Mouse (Mus musculus) frontal cortex, postnatal 36 days (tissue): ENCODE results near the gene 4933430I17Rik.

Source experiments
- DNase-seq, 2 experiments: peaks; one replicate each; pipeline ENCODE4 v3.0.0; 2022; ENCODE audit warnings: low spot score in 2 of 2

The 4933430I17Rik gene

DNA sequence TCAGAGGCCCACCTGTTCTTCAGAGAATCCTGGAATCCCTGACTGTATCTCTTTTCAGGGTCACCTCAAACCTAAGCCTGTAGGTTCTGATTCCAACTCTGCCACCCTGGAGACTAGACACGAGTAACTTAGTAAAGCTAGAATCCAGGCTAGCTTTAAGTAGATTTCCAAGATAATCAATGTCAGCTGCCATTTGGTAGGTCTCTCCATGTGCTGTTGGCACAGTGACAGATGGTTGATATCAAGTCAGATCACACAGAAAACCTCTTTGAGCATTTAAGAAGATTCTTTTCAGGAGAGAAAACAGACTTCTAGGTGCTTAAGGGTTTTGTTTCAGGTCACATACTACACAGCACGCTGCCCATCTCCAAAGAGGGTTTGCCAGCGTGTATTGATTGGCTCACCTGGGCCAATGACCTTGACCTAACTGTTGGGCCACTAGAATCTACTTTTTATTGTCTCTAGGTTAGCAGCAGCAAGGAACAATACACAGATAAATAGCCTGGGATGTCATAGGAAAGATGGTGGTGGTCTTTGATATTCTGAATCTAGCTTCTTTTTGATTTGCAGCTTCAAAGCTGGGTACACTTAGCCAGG lies 21.7 kb upstream of the 4933430I17Rik start, which contains the start of gene Hdhd3:
Gene Hdhd3, minus strand, starts transcription at position 94 of the 597 bp plus-strand sequence.
- no peak for DNase-seq

DNA sequence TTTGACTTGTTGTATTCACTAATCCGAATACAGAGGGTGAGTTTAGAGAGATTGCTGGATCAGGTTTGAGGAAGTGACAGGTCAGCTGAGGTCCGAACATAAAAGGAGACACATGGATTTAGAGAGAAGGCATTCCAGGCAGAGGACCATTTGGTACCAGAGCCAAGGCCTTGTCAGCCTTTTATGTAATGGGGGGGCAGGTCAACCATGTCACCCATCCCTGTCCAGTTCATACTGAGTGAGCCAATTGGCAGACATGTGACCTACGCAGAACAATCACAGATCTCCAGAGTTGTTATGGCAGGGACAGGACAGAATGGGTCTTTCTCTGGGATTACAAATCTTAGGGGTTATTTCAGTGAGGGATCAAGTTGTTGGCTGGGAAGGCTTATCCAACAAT lies 19.2 kb upstream of the 4933430I17Rik start:
- no peak for DNase-seq

DNA sequence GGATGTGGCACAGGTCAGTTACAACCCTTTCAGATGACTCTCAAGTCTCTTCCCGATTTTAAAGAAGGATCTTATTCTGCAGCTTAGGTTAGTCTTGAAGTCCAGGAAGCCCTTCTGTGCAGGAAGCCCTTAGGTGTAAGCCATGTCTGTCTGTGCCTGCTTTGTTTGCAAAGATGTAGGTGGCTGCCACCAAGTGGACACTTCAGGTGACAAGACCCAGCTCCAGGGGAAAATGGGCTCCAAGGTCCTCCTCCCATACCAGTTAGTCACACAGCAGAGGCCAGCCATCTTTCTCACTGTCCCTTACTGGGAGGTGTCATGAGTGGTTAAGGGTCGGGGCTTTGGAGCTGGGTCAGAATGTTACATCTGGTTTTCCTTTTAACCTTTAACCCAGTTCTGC lies 18.4 kb upstream of the 4933430I17Rik start:
- no peak for DNase-seq

DNA sequence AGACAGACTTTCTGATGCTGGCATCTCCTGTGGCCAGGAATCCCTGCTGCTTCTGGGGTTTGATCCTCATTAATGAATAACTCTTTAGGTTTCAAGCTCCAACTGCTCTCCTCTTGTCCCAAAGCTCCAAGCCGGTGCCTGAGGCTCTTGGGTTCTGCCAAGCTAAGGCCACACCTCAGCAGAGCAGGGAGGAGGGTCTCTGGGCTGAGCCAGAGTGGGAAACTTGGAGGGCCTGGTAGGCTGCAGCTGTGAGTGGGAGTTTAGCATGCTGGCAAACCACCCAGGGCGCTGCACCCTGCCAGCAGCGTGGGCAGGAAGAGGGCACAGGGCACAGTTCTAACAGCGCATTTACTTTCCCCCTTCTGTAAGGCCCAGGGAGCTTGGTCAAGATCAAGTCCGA lies 16.3 kb upstream of the 4933430I17Rik start:
- DNase-seq, result no peak

DNA sequence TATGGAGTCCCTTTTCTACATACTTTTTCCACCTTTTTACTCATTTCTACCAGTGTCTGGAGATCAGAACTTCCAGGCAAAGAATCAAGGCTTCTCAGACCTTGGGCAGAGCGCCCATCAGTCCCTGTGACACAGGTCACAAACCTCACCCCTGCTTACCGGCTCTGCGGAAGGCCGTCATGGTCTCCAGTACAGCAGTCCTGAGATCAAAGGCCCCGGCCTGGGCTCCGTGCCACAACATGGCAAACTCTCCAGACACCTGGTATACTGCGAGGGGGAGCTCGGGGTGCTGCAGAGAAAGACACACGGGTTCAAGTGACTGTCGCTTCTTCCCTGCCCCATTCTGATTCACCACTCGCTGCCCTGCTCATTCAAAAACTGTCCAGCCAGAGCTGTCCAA lies 15.2 kb upstream of the 4933430I17Rik start:
- DNase-seq, result no peak

DNA sequence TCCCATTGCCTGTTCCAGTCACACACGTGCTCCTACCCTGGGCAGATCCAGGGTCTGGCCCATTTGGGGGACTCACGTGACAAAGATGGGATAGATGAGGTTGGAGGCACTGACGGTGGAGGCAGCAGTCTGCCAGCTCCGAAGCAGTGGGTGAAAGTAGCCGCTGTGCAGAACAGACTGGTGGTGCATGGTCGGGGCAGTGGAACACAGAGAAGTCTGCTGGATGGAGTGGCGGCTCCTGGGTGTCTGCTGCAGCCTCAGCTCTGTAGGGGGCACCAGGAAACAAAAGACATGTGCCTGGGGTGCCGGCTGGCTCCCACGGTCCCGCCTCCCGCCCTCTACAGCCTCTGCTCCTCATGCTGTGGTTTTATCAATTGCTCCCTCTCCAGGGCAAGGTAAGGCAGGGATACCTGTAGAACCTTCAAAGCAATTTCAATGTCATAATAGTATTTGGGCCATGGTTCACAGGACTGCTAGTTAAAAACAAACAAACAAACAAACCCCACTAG lies 11.1 kb upstream of the 4933430I17Rik start:
- no peak for DNase-seq

DNA sequence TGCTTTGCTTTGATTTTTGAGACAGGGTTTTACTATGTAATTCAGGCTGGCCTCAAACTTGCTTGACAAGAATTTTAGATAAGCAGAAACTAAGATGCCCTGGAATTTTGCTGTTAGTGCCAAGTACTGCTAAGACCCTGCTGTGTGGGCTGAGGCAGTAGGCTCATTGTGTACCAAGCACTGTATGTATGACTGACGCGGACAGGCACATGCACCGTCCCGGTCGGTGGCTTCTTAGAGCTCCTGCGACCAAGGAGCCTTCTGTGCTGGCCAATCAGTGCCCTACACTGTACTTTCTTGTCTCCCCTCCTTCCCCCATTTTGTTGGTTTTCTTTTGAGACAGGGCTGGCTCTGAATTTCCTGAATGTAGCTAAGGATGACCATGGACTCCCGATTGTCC lies 10.2 kb upstream of the 4933430I17Rik start:
- DNase-seq, result no peak

DNA sequence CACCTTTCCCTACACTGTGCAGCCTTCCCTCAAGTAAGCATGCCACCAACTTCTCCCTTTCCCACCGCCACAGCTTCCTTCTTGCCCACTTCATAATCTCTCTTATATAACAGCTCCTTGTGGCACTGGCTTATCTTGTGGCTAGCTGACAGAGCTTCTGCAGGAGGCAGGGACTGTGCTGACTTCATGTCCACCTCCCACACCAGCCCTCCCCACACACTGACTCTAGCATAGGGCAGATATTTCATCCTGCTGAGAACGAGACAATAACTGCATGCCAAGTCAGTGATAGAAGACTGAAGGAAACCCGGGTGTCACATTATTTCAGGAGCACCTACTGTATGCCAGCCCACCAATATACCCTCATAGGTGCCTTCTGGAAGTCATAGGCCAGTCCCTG lies 9.7 kb upstream of the 4933430I17Rik start:
- DNase-seq, result no peak

DNA sequence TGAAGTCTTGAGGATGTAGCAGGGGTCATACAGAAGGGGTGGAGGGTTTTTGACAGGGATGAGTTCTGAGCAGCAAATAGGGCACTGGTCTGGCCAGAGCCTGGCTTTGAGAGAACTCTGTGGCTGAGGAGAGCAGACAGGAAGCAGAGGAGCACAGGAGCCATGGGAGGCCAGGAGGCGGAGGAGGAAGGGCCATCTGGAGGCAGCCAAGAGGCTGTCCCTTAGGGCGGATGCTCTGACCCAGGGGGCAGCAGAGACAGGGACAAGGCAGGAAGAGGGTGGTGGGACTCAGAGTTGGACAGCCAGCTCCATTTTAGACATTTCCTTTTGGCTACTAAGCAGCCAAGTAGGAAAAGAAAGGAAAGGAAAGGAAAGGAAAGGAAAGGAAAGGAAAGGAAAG lies 9.1 kb upstream of the 4933430I17Rik start:
- no peak for DNase-seq

DNA sequence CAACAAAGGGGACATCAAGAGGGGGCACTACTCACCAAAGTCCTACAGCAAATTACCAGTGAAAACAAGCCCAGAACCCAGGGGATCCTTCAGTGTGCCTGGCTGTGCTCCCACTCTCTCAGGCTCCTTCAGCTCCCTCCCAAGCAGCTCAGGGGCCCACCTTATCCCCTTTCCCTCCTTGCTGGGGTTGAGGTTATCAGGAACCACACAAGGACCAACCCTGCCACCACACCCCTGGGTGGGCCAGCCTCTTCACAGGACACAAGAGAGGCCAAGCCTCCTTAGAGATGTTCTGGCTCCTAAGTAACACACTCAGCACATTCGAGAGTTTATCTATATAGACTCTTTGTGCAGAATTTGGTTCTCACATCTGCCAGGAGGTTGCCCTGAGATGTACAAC lies 8.6 kb upstream of the 4933430I17Rik start:
- no peak for DNase-seq

DNA sequence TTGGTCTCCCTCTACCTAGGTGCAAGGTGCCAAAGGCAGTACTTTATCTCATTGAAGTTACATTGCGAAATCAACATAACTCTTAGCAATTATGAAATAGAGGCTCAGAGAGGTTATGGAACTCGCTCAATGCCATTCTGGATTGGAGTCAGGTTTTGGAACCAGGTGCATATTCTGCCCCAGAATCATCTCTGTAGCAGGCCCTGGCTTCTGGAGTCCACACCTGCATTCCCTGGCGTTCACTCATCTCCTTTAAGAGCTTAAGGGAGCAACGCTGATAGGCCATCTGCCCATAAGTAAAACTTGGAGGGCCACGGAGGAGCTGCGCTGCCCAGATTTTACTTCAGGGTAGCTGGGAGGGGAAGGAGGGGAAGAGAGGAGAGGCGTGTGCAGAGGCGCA lies 8.1 kb upstream of the 4933430I17Rik start:
- no peak for DNase-seq

DNA sequence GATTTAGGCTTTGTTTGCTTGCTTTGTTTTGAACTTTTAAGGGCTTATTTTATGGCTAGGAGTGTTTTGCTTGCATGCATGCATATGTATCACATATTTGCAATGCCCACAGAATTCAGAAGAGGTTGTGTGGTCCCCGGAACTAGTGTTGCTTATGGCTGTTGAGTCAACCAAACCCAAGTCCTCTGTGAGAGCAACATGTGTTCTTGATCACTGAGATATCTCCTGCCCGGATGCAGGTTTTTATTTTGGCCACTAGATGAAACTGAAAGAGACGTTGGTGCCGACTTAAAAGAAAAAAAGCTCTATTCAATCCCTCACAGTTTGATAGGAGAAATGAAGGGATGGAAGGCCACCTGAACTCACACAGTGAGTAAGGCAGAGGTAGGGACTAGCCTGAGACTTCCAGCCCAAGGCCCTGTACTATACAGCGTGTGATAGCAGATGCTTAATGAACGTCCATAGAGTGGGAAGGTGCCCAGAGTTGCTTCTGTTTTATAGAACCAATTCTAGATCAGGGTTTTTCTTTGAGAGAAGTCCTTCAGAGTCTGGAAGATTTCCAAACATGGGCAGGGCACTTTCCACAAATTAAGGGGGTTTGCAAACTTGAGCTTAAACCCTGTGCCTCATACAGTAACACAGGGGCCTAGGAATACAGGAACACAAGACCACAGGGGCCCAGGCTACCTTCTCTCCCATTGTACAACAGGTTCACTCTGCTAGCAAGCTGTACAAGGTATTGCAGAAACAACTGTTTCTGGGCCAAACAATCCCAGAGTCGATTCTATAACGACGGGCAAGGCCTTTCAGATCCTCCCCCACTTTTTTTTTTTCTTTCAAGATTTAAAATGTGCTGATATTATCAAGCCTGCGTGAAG lies 7.4 kb upstream of the 4933430I17Rik start:
- DNase-seq, result no peak

DNA sequence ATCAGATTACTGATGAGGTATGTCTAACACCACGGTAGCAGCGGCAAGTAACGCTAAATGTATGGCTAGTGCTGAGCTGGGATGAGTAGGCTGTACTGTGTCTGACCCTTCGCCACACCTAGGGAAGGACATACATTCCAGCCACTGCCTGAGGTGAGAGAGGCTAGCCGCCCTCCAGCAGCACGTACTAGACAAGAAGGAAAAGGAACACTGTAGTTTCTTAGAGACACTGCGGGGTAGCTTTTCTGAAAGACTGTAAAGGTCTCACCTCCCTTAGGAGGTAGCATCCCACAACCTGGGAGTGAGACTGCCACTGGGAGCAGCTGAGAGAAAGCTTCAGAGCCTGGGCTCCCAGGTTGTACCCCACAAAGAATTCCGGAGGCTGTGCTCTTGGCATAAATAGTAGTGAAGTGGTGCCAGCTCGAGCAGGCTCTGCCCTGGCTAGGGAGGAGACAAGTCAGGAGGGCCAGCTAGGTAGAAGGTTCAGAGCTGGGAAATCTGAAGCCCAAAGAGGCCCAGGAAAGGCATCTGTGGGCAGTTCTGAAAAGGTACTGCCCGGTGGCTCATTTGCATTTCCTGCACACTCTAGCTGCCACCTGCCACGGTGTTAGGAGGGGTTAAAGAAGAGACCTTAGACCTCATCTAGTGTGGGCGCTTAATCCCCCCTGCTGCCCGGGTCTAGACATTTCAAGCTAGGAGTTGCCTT lies 6.6 kb upstream of the 4933430I17Rik start:
- DNase-seq, result no peak

DNA sequence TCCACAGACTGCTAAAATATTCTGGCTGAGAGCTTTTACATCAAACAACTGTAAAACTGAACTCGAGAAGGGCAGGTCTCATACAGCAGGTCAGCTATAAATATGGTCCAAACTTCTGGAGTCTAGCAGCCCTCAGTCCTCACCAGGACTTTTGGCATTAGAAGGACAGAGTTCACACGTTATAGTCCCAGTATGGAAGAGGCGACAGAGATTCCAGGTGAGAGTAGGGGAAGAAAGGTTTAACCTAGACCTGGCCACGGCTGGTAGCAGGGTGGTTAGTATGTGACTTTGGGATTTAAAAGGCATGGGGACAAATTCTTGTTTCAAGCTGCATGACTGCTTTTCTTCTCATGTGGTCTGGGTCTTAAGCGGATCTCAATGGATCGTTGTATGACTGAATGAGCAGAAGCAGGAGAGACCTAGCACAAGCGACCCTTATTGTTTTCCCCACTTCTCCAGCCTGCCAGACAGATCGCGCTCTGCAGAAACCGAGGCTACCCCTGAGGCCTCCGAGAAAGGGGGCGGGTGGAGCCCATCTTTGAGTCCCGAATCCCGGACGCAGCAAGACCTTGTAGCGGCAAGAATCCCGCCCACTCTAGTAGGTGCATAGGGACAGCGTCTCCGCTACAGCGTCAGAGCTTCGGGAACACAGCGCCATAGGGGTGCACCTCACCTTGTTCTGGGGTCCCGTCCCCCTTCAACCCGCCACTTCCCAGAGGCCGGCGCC lies 5.9 kb upstream of the 4933430I17Rik start:
- no peak for DNase-seq

DNA sequence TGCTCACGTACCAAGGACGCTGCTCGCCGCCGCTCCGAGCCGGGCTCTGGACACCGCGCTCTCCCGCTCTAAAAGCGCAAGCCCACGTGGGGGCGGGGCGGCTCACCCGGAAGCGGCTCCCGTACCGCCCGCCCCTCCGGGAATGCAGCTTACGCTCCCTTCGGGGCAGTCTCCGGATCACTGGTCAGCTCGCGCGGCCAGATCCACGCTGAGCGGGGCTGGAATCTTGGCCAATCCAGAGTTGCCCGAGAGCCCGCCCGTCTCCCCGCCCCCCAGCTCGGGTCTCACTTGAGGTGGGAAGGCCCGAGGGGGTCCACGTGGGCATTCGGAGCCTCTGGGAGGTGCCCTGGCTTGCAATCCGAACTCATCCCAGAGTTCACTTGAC lies 5.3 kb upstream of the 4933430I17Rik start, which contains the start of gene Alad:
Gene Alad, minus strand, starts transcription at position 70 of the 385 bp plus-strand sequence.
- peak; percentile 81 to 83 for DNase-seq

DNA sequence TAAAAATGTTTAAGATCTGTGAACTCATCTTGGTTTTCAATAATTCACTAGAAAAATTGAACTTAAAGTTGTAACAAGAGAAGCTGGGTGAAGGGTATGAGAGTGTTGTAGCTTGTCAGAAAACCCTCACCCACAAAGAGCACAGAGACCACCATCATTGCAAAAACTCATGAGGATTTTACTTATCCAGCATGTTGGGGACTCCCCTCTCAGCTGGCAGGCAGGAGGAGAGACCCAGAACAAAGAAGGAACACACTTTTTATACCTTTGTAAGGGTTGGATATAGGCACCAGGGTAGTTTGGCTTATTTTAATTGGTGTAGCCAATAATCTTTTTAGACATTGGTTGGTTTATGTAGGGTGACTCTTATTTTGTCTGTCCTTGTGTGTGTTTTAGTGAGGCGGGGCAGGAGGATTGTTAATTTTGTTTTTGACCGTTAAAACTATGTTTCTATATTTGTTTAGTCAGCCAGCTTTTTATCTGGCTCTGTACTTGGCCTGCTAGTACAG lies 4.2 kb upstream of the 4933430I17Rik start:
- DNase-seq, result no peak

DNA sequence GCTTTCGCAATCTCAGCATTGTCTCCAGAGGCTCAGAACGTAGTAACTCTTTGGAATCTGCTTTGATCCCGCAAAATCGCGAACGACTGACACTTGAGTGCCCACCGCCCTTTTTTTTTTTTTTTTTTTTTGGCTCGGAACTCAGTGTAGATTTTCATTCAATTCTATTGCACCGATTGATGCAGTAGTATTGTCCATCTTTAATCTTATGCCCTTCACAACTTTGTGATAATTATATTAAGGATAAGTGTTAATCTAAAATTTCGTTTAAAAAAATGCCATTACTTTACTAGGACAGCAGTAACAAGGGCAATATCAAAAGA lies 281 bp downstream of the 4933430I17Rik start:
- DNase-seq, result no peak

DNA sequence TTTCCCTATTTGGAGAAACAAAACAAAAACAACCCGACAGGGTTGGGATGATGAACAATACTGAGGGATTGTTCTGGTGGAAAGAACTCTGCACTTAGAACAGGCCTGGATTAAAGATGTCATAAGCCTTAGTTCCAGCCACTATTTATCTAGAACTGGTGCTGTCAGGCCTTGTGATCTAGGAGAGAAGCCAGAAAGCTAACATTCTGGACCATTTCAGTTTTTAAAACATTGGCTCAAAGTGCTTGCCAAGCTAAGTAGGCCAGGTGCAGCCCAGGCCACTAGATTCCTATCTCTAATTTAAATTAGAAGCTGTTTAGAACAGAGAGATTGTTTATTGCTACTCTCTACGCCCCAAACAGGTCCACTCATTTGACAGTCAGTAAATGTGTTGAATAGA lies 1.1 kb downstream of the 4933430I17Rik start:
- no peak for DNase-seq

DNA sequence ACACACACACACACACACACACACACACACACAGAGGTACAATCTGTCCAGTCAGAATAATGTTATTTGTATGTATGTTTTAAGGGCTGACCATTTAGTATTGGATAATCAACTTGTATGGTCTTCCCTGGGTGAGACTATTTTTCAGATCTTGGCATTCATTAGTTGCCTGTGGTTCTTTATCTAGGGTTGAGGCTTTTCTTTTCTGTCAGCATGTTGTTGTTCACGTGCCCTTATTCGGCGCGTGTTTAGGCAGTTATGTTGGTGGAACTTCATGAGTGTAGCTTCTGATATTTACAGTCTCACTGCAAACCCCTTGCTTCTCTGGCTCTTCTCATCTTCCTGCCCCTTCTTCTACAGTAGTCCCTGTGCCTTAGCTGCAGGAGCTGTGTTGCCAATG lies 2.5 kb downstream of the 4933430I17Rik start:
- no peak for DNase-seq

DNA sequence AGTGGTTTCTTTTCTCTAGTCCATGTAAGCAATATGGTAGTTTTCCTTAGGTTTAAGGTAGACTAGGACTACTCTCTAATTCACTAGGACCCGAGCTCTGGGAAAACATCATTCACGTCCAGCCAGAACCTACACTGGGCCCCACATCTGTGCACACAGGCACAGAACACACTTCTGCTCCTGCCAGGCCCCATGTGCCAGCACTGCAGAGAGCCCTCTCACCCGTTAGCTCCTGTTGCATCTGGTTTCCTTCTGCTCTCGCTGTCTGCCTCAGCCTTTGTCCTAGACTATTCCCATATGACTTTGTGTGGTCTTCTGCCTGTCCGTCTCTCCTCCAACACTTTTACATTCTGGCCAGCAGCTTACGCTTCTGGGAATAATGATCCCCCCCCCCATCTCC lies 8.6 kb downstream of the 4933430I17Rik start:
- no peak for DNase-seq

DNA sequence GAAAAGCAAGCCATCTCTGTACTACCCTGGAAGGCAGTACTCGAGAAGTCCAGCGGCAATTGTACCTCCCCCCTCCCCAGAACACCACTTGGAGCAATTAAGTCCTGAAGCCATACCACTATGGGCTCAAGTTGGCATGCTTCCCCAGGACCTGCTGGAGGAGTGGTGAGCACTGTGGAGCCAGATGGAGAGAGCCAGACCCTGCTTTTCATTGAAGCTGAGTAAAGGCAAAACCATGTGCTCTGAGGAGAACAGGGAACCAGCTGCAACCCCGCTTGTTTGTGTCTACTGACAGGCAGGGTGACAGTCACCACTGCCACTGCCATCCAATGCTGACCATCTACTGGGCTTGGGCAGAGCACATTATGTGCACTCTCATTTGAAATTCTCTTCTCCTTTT lies 16.6 kb downstream of the 4933430I17Rik start:
- no peak for DNase-seq

DNA sequence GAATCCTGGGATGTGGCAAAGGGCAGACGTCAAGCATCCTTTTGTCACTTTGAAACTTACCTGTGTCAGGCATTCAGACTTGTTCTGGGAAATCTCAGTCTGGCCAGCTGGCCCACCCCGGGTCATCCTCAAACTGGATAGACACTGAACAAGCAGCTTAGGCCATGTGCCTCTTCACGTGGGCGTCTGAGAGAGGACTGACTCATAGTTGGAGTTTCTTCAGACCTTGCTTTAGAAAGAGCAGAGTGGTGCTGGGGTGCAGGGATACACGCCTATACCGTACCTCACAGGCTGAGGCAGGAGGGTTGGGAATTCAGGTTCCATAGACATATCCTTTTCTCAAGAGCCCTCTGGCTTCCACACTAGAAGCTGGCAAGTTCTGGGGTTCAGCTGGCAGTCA lies 18.6 kb downstream of the 4933430I17Rik start:
- DNase-seq, result no peak
